Mouse (Mus musculus): ENCODE results near the gene Pdia3.
"Not testable (repeated sequence)": the region's sequence is repeated elsewhere in the genome, so short reads cannot be mapped to it uniquely, and the experiment has no call there.

The Pdia3 gene

GRCm38 (mm10) chr2:121443068-121443349 is 29.4 kb downstream of the Pdia3 start:
- no peak for DNase-seq (ENCODE audit: low read depth)

GRCm38 (mm10) chr2:121444178-121444577 is 30.6 kb downstream of the Pdia3 start, which contains the start of gene Ell3:
TSS of gene Ell3 (minus strand) at chr2:121444278.
- DNase-seq (ENCODE audit: low read depth): no peak

GRCm38 (mm10) chr2:121445117-121445516 is 31.5 kb downstream of the Pdia3 start:
- no peak for DNase-seq (ENCODE audit: low read depth)

GRCm38 (mm10) chr2:121446506-121446905 is 32.9 kb downstream of the Pdia3 start:
- no peak for DNase-seq (ENCODE audit: low read depth)

- DNase-seq (ENCODE audit: low read depth): peak; percentile 57
Observed at GRCm38 (mm10) chr2:121447006-121447405, 33.4 kb downstream of the Pdia3 start.

GRCm38 (mm10) chr2:121448136-121448535 is 34.6 kb downstream of the Pdia3 start:
- DNase-seq (ENCODE audit: low read depth): peak; percentile 64

- DNase-seq (ENCODE audit: low read depth): peak; percentile 99
Observed at GRCm38 (mm10) chr2:121448739-121449535, 35.4 kb downstream of the Pdia3 start, which contains the start of gene Serf2. TSS of gene Serf2 (plus strand) at chr2:121449195.

- no peak for DNase-seq (ENCODE audit: low read depth)
Observed at GRCm38 (mm10) chr2:121449545-121450011, 36.0 kb downstream of the Pdia3 start.

GRCm38 (mm10) chr2:121450093-121450492 is 36.5 kb downstream of the Pdia3 start:
- peak; percentile 44 for DNase-seq (ENCODE audit: low read depth)

GRCm38 (mm10) chr2:121452361-121452760 is 38.8 kb downstream of the Pdia3 start:
- no peak for DNase-seq (ENCODE audit: low read depth)

- DNase-seq (ENCODE audit: low read depth): no peak
Observed at GRCm38 (mm10) chr2:121452990-121453389, 39.4 kb downstream of the Pdia3 start, which contains the start of gene Hypk. TSS of gene Hypk (plus strand) at chr2:121453290.

GRCm38 (mm10) chr2:121453917-121454316 is 40.3 kb downstream of the Pdia3 start:
- no peak for DNase-seq (ENCODE audit: low read depth)

GRCm38 (mm10) chr2:121455534-121455933 is 42.0 kb downstream of the Pdia3 start:
- no peak for DNase-seq (ENCODE audit: low read depth)

GRCm38 (mm10) chr2:121456692-121457642 is 43.4 kb downstream of the Pdia3 start, which contains the start of gene Serinc4:
TSS of gene Serinc4 (minus strand) at chr2:121456781.
- DNase-seq (ENCODE audit: low read depth): peak; percentile 95

- DNase-seq (ENCODE audit: low read depth): no peak
Observed at GRCm38 (mm10) chr2:121460071-121460470, 46.5 kb downstream of the Pdia3 start.

- DNase-seq (ENCODE audit: low read depth): not testable (repeated sequence)
Observed at GRCm38 (mm10) chr2:121468982-121469381, 55.4 kb downstream of the Pdia3 start.

GRCm38 (mm10) chr2:121472783-121473182 is 59.2 kb downstream of the Pdia3 start:
- not testable (repeated sequence) for DNase-seq (ENCODE audit: low read depth)

GRCm38 (mm10) chr2:121473301-121474179 is 60.0 kb downstream of the Pdia3 start, which contains the start of gene Mfap1b:
TSS of gene Mfap1b (minus strand) at chr2:121474067.
- DNase-seq (ENCODE audit: low read depth): peak; percentile 92

- DNase-seq (ENCODE audit: low read depth): no peak
Observed at GRCm38 (mm10) chr2:121474180-121474535, 60.6 kb downstream of the Pdia3 start.

- DNase-seq (ENCODE audit: low read depth): not testable (repeated sequence)
Observed at GRCm38 (mm10) chr2:121475306-121475705, 61.7 kb downstream of the Pdia3 start.

- no peak for DNase-seq (ENCODE audit: low read depth)
Observed at GRCm38 (mm10) chr2:121477491-121478266, 64.1 kb downstream of the Pdia3 start.
